8 mouse cellular contexts compared by ENCODE assay signal in genomic region chrX:99216633-99217459, GRCm38 (mm10).
A peak's percentile ranks its signal among the peaks of the same experiment; 100 is the strongest.
DNase-seq lines count a peak whose midpoint lies in the region; ATAC-seq and TF ChIP-seq lines count a peak whose summit lies in the region.

No protein-coding gene starts in this region.

- peak overlapping the region; percentile 70 for H3K9ac ChIP-seq in hindbrain, embryonic 13.5 days
- peak overlapping the region; percentile 68 for H3K9ac ChIP-seq in limb, embryonic 13.5 days
- peak overlapping the region; percentile 64 for H3K9ac ChIP-seq in midbrain, embryonic 13.5 days (replicated peaks)
- peak overlapping the region; percentile 64 for H3K9ac ChIP-seq in stomach, postnatal 0 days (ENCODE audit: low read length)

- H3K27me3 ChIP-seq in hindbrain, embryonic 13.5 days = peaks cover 67% of the 10 kb centered on the region
- H3K27me3 ChIP-seq in limb, embryonic 13.5 days = peaks cover 81% of the 10 kb centered on the region
- peaks cover 79% of the 10 kb centered on the region for H3K27me3 ChIP-seq in midbrain, embryonic 13.5 days
- H3K27me3 ChIP-seq in stomach, postnatal 0 days (ENCODE audit: control insufficient read depth, insufficient read depth, low read length) = no peaks in the 10 kb centered on the region

- peak; percentile 65 for ATAC-seq in hindbrain, embryonic 13.5 days (ENCODE audit: low FRiP score)
- ATAC-seq in limb, embryonic 13.5 days (ENCODE audit: low FRiP score, low read depth) = peak; percentile 46; the same call in 1 of the 2 replicates
- ATAC-seq in midbrain, embryonic 13.5 days = peak; percentile 69
- peak; percentile 72 for ATAC-seq in stomach, postnatal 0 days (ENCODE audit: low FRiP score, low TSS enrichment)

- H3K4me1 ChIP-seq in hindbrain, embryonic 13.5 days (replicated peaks) = peaks cover 25% of the 10 kb centered on the region
- H3K4me1 ChIP-seq in limb, embryonic 13.5 days = peaks cover 39% of the 10 kb centered on the region
- peaks cover 58% of the 10 kb centered on the region for H3K4me1 ChIP-seq in midbrain, embryonic 13.5 days (replicated peaks)
- no peaks in the 10 kb centered on the region for H3K4me1 ChIP-seq in stomach, postnatal 0 days (replicated peaks; ENCODE audit: control insufficient read depth, insufficient read depth)

- H3K4me2 ChIP-seq in hindbrain, embryonic 13.5 days = peak overlapping the region; percentile 56
- H3K4me2 ChIP-seq in limb, embryonic 13.5 days (replicated peaks) = peak overlapping the region; percentile 66
- peak overlapping the region; percentile 57 for H3K4me2 ChIP-seq in midbrain, embryonic 13.5 days (replicated peaks)
- peak overlapping the region; percentile 56 for H3K4me2 ChIP-seq in stomach, postnatal 0 days (replicated peaks; ENCODE audit: low read depth)

- H3K4me3 ChIP-seq in hindbrain, embryonic 13.5 days = peak overlapping the region; percentile 34
- peak overlapping the region; percentile 40 for H3K4me3 ChIP-seq in limb, embryonic 13.5 days
- H3K4me3 ChIP-seq in midbrain, embryonic 13.5 days (replicated peaks) = peak overlapping the region; percentile 33
- peak overlapping the region; percentile 32 for H3K4me3 ChIP-seq in stomach, postnatal 0 days (ENCODE audit: low read depth, low read length)

- 21% methylated on average over 55 of the region's 60 CpGs for WGBS in hindbrain, embryonic 13.5 days
- 17% methylated on average over 49 of the region's 60 CpGs for whole genome bisulfite sequencing in limb, embryonic 13.5 days
- WGBS in midbrain, embryonic 13.5 days = 22% methylated on average over 51 of the region's 60 CpGs
- 17% methylated on average over 48 of the region's 60 CpGs for WGBS in stomach, postnatal 0 days

- no peak for TF ChIP-seq CTCF in stomach, postnatal 0 days (IDR thresholded peaks at IDR 0.05; ENCODE audit: low read depth)

- TF ChIP-seq EP300 in stomach, postnatal 0 days (optimal IDR thresholded peaks at IDR 0.05) = no peak

- H3K9me3 ChIP-seq in hindbrain, embryonic 13.5 days = no peaks in the 10 kb centered on the region
- no peaks in the 10 kb centered on the region for H3K9me3 ChIP-seq in limb, embryonic 13.5 days
- no peaks in the 10 kb centered on the region for H3K9me3 ChIP-seq in midbrain, embryonic 13.5 days
- no peaks in the 10 kb centered on the region for H3K9me3 ChIP-seq in stomach, postnatal 0 days (ENCODE audit: control insufficient read depth, low read length)

- H3K36me3 ChIP-seq in hindbrain, embryonic 13.5 days = no peaks in the 10 kb centered on the region
- no peaks in the 10 kb centered on the region for H3K36me3 ChIP-seq in limb, embryonic 13.5 days
- H3K36me3 ChIP-seq in midbrain, embryonic 13.5 days = no peaks in the 10 kb centered on the region
- no peaks in the 10 kb centered on the region for H3K36me3 ChIP-seq in stomach, postnatal 0 days (ENCODE audit: control insufficient read depth, insufficient read depth, low read length)

- DNase-seq in adrenal gland, adult 18-20 months (ENCODE audit: low spot score in 2 of 2) = peak; percentile 51 to 55
- DNase-seq in cerebellum, adult 9-10 months = peak; percentile 30
- peak; percentile 15 to 21 for DNase-seq in frontal cortex, postnatal 36 days (ENCODE audit: low spot score in 2 of 2)
- peak; percentile 39 for DNase-seq in stomach, postnatal 0 days (ENCODE audit: low spot score)
- DNase-seq in spleen, postnatal 14 days (ENCODE audit: low spot score in 2 of 2) = no peak

- H3K27ac ChIP-seq in hindbrain, embryonic 13.5 days = no peak overlapping the region
- peak overlapping the region; percentile 52; the same call in 1 of the 2 replicates for H3K27ac ChIP-seq in limb, embryonic 13.5 days
- H3K27ac ChIP-seq in midbrain, embryonic 13.5 days = peak overlapping the region; percentile 31; the same call in 1 of the 2 replicates
- peak overlapping the region; percentile 18; the same call in 1 of the 2 replicates for H3K27ac ChIP-seq in stomach, postnatal 0 days (replicated peaks)

Comparison
In these comparisons a context has a peak if more than half of its experiments do, and no peak if none do; other contexts are left out.
1. DNase-seq: peak in adrenal gland, adult 18-20 months (2 of 2), cerebellum, adult 9-10 months (single experiment), frontal cortex, postnatal 36 days (2 of 2) and stomach, postnatal 0 days (single experiment); none in spleen, postnatal 14 days (0 of 2).
2. Peak in every context shown above with its lines, with median percentiles within 50 percentile points of each other: ATAC-seq, H3K4me2 ChIP-seq, H3K4me3 ChIP-seq and H3K9ac ChIP-seq.